Mouse (Mus musculus): Measurements from ENCODE around the gene Tmem170b.

DNA sequence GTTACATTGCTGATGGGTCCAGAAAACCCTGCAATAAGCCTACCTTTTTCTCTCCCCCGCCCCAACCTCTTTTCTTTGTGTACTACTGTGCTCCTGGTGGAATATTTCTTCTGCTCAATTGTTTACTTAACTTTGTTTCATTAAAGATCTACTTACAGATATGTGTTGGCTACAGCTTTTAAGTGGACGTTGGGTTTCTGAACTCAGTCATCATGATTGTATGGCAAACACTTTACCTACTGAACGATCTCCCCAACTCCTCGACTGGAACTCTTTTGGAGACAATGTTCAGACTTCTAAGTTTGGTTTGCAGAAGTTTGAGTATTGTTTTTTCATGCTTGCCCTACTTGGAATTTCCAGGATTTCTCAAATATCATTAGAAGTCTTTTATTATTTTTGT, 24.6 kb upstream of the Tmem170b start:
- TF ChIP-seq CTCF (IDR thresholded peaks at IDR 0.05; ENCODE audit: control insufficient read depth, insufficient read depth, insufficient read length) (no peak), USF1 (IDR thresholded peaks at IDR 0.05; ENCODE audit: low read depth) (no peak)

Measured in C2C12 (cell line).